Mouse (Mus musculus): Measurements from ENCODE around the gene Ccdc110.

GRCm38 (mm10) chr8:45889737-45890136, 44.7 kb upstream of the Ccdc110 start:
- no peak for TF ChIP-seq POLR2A (IDR thresholded peaks at IDR 0.05; ENCODE audit: low read depth, low read length)
- no peak for TF ChIP-seq CTCF (IDR thresholded peaks at IDR 0.05; ENCODE audit: extremely low read depth, insufficient read length, insufficient replicate concordance, low read depth, low read length)

Data from small intestine, adult 2 months (tissue).